ENCODE assay signal across 8 mouse cellular contexts in the genomic region with DNA sequence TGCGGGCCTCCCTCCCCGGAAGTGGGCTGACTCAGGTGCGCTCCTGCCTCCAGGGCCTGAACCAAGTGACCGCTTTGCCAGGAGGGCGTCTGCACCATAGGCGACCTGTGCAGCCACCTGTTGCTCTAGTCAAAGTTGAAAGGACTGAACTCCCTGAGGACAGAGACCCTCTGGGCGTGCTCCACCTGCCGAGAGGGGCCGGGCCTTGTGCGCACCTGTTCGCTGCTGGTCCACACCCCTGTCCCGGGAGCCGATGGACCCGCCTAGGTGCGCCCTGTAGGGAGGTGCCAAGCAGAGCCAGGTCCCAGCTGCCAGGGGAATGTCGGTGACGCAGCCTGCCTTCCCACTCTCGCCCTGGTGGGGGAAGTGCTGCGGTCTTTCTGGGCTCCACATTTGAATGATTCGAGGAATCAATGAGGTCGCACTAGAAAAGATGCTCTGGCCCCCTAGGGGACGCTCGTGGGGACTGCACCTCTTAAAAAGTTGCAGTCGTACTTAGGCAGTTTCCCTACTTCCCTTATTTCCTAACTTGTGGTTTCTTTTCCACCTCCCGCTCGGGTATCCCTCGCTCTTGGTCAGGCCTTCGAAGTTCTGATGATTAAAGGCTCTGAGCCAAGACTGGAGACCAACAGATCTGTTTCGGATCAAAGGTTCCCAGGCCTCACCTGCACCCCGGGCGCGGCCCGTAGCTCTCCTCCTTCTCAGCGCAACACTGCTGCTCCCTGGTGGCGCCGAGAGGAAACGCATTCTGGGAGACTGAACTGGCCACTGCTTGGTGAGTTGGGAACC. TPM values are rescaled to one million over a fixed set of nuclear protein-coding genes. Genes with fewer than 3 reads are reported as not detected.
DNase-seq lines count a peak whose midpoint lies in the region; ATAC-seq and TF ChIP-seq lines count a peak whose summit lies in the region.

A gene (plus strand): TSS at position 290 of the 789 bp plus-strand sequence.

- under 1% methylated on average over 37 of the region's 37 CpGs for WGBS in embryonic facial prominence, embryonic 12.5 days
- WGBS in liver, adult 2 months: under 1% methylated on average over 37 of the region's 37 CpGs

- H3K4me2 ChIP-seq in embryonic facial prominence, embryonic 12.5 days (replicated peaks): peak within 1 kb of the TSS; percentile 58

- peak within 1 kb of the TSS; percentile 39 for H3K4me3 ChIP-seq in embryonic facial prominence, embryonic 12.5 days
- H3K4me3 ChIP-seq in liver, adult 2 months (ENCODE audit: insufficient read depth, low read depth, low read length): peak within 1 kb of the TSS; percentile 82

- H3K27ac ChIP-seq in embryonic facial prominence, embryonic 12.5 days: no peak within 1 kb of the TSS
- peak within 1 kb of the TSS; percentile 96 for H3K27ac ChIP-seq in liver, adult 2 months (replicated peaks; ENCODE audit: insufficient read depth, low read depth, low read length)

- peak; percentile 96 for TF ChIP-seq CTCF in liver, adult 2 months (IDR thresholded peaks at IDR 0.05; ENCODE audit: low read depth, low read length)

- TF ChIP-seq POLR2A in liver, adult 2 months (IDR thresholded peaks at IDR 0.05; ENCODE audit: extremely low read depth, insufficient read depth, low read length): no peak

- H3K9me3 ChIP-seq in embryonic facial prominence, embryonic 12.5 days: no peaks in the 10 kb centered on the region

- H3K36me3 ChIP-seq in embryonic facial prominence, embryonic 12.5 days: no peaks in the 10 kb centered on the region
- peaks cover 6% of the 10 kb centered on the region; the same call in 1 of the 2 replicates for H3K36me3 ChIP-seq in liver, adult 2 months (ENCODE audit: control insufficient read depth, insufficient read depth, low read length)

- peaks cover 23% of the 10 kb centered on the region for H3K27me3 ChIP-seq in embryonic facial prominence, embryonic 12.5 days
- H3K27me3 ChIP-seq in liver, adult 2 months (ENCODE audit: control insufficient read depth, insufficient read depth, low read length): no peaks in the 10 kb centered on the region

- peaks cover 4% of the 10 kb centered on the region; the same call in 1 of the 2 replicates for H3K4me1 ChIP-seq in embryonic facial prominence, embryonic 12.5 days
- peaks cover 27% of the 10 kb centered on the region for H3K4me1 ChIP-seq in liver, adult 2 months (ENCODE audit: control insufficient read depth, insufficient read depth, low read length)

- peak; percentile 80 for ATAC-seq in embryonic facial prominence, embryonic 12.5 days (ENCODE audit: insufficient number of reproducible peaks, insufficient read depth, low FRiP score, low TSS enrichment)
- ATAC-seq in monocyte, adult 5-6 weeks (replicated peaks; ENCODE audit: insufficient number of reproducible peaks, low FRiP score, low TSS enrichment, poor library complexity, severe bottlenecking): peak; percentile 80

- DNase-seq in 416B (ENCODE audit: low read depth): peak; percentile 92
- peak; percentile 91 to 93 for DNase-seq in adrenal gland, postnatal 36 days
- peak; percentile 86 to 95 for DNase-seq in heart, adult 18-20 months
- peak; percentile 92 for DNase-seq in kidney, adult 18-20 months
- peak; percentile 92 for DNase-seq in liver, adult 2 months (ENCODE audit: extremely low read depth, low read depth, low spot score)
- peak; percentile 86 to 95 for DNase-seq in spleen, postnatal 4 days (ENCODE audit: low spot score in 2 of 2)

- peaks cover 20% of the 10 kb centered on the region for H3K79me2 ChIP-seq in liver, adult 2 months (ENCODE audit: control insufficient read depth, insufficient read depth, low read length)

- peak within 1 kb of the TSS; percentile 25; the same call in 1 of the 2 replicates for H3K9ac ChIP-seq in embryonic facial prominence, embryonic 12.5 days
- peak within 1 kb of the TSS; percentile 98 for H3K9ac ChIP-seq in liver, adult 2 months (ENCODE audit: low read depth, low read length)

RNA-seq across cellular contexts. Expression of the gene that starts here (rescaled TPM):
- under 1 TPM; 0.30 to 0.96 TPM for total RNA-seq in adrenal gland, postnatal 36 days (2021)
- polyA plus RNA-seq in embryonic facial prominence, embryonic 12.5 days (2016; fragmentation: Nextera tagmentation; extraction: Ambion mirVana): 1.4 and 2.0 TPM in 2 replicates
- total RNA-seq in heart, adult 18-20 months (2021): not detected
- 2.4 and 3.0 TPM in 2 replicates for total RNA-seq in liver, adult 2 months (2014; rRNA removed)
- polyA plus RNA-seq in liver, adult 2 months (2012; rRNA removed): 3.7 and 3.9 TPM in 2 replicates
- total RNA-seq in monocyte, adult 5-6 weeks (2017): 1.3 TPM in 1 of 3 replicates, not detected in the others

Comparison
In these comparisons a context has a peak if more than half of its experiments do, and no peak if none do; other contexts are left out.
1. Peak in DNase-seq in adrenal gland, postnatal 36 days; RNA of the gene not detected or under 1 TPM.
2. Peak in DNase-seq in heart, adult 18-20 months; RNA of the gene not detected or under 1 TPM.